Mouse (Mus musculus) cerebellum, postnatal 4 days (tissue): ENCODE data around the gene Tbc1d10a.
"Not testable (repeated sequence)": the region's sequence is repeated elsewhere in the genome, so short reads cannot be mapped to it uniquely, and the experiment has no call there.

ENCODE experiments used
- DNase-seq, 2 experiments: peaks; one replicate each; pipeline ENCODE4 v3.0.0; 2022; ENCODE audit warnings: low spot score in 2 of 2, mixed read lengths in 1 of 2

The Tbc1d10a gene

GRCm38 (mm10) chr11:4183511-4183910 is 3.1 kb upstream of the Tbc1d10a start:
- no peak for DNase-seq

GRCm38 (mm10) chr11:4184251-4184952 is 2.2 kb upstream of the Tbc1d10a start:
- DNase-seq, result no peak

- DNase-seq, result not testable (repeated sequence)
Measured at GRCm38 (mm10) chr11:4185480-4185879, 1.1 kb upstream of the Tbc1d10a start.

- no peak for DNase-seq
Measured at GRCm38 (mm10) chr11:4187318-4187700, 720 bp downstream of the Tbc1d10a start.

GRCm38 (mm10) chr11:4189182-4189581 is 2.6 kb downstream of the Tbc1d10a start:
- DNase-seq, result no peak

GRCm38 (mm10) chr11:4190677-4191076 is 4.1 kb downstream of the Tbc1d10a start:
- DNase-seq, result no peak

GRCm38 (mm10) chr11:4192757-4193156 is 6.2 kb downstream of the Tbc1d10a start:
- DNase-seq, result no peak

GRCm38 (mm10) chr11:4193420-4193819 is 6.8 kb downstream of the Tbc1d10a start:
- DNase-seq, result no peak

GRCm38 (mm10) chr11:4195597-4196031 is 9.0 kb downstream of the Tbc1d10a start:
- no peak for DNase-seq

GRCm38 (mm10) chr11:4196636-4197035 is 10.0 kb downstream of the Tbc1d10a start:
- no peak for DNase-seq

- no peak for DNase-seq
Measured at GRCm38 (mm10) chr11:4197691-4198090, 11.1 kb downstream of the Tbc1d10a start.

- no peak for DNase-seq
Measured at GRCm38 (mm10) chr11:4201981-4202700, 15.6 kb downstream of the Tbc1d10a start.

GRCm38 (mm10) chr11:4202995-4203704 is 16.6 kb downstream of the Tbc1d10a start:
- DNase-seq, result no peak

- DNase-seq, result no peak
Measured at GRCm38 (mm10) chr11:4203705-4204074, 17.1 kb downstream of the Tbc1d10a start.

- no peak for DNase-seq
Measured at GRCm38 (mm10) chr11:4205097-4205655, 18.6 kb downstream of the Tbc1d10a start.

- DNase-seq, result no peak
Measured at GRCm38 (mm10) chr11:4205951-4206350, 19.4 kb downstream of the Tbc1d10a start.

GRCm38 (mm10) chr11:4206563-4206962 is 20.0 kb downstream of the Tbc1d10a start:
- no peak for DNase-seq

GRCm38 (mm10) chr11:4207655-4208054 is 21.1 kb downstream of the Tbc1d10a start:
- DNase-seq, result no peak

GRCm38 (mm10) chr11:4209556-4209955 is 23.0 kb downstream of the Tbc1d10a start:
- no peak for DNase-seq

GRCm38 (mm10) chr11:4210786-4211185 is 24.2 kb downstream of the Tbc1d10a start:
- no peak for DNase-seq

GRCm38 (mm10) chr11:4213107-4213506 is 26.5 kb downstream of the Tbc1d10a start:
- no peak for DNase-seq

- DNase-seq, result no peak
Measured at GRCm38 (mm10) chr11:4214572-4214971, 28.0 kb downstream of the Tbc1d10a start.
